Mouse (Mus musculus) CH12.LX (cell line): Measurements from ENCODE around the gene Styx. TPM values are rescaled to one million over a fixed set of nuclear protein-coding genes. Genes with fewer than 3 reads are reported as not detected.

Source experiments
- DNase-seq: peaks from one replicate; pipeline ENCODE4 v3.0.0-alpha.2; 2013; ENCODE audit errors: extremely low read depth
- H3K27ac ChIP-seq: 2 replicates; pipeline ENCODE4 v1.5.1; 2012; ENCODE audit warnings: low read depth, mild to moderate bottlenecking, control low read depth, moderate library complexity; ENCODE audit not compliant: insufficient read depth
- H3K27me3 ChIP-seq: replicated peaks from 2 replicates; pipeline ENCODE3; 2012; ENCODE audit warnings: inconsistent platforms
- H3K36me3 ChIP-seq, 2 experiments: replicated peaks in 1 of 2; 2 replicates each; pipeline versions ENCODE3 to v1.6.1; 2012; ENCODE audit warnings: inconsistent platforms in 1 of 2, low read length in 1 of 2, mild to moderate bottlenecking in 1 of 2, mixed read lengths in 1 of 2, moderate library complexity in 1 of 2; ENCODE audit not compliant: control insufficient read depth in 1 of 2, insufficient read depth in 1 of 2
- H3K4me1 ChIP-seq, 2 experiments: 2 replicates each; pipeline ENCODE4 v1.6.1; 2012; ENCODE audit warnings: inconsistent platforms in 1 of 2, moderate library complexity in 1 of 2; ENCODE audit not compliant: insufficient read depth in 2 of 2, control insufficient read depth in 1 of 2
- H3K4me2 ChIP-seq: 2 replicates; pipeline ENCODE4 v1.6.1; 2012; ENCODE audit warnings: low read depth, mild to moderate bottlenecking, control low read depth; ENCODE audit not compliant: poor library complexity, insufficient read depth, severe bottlenecking
- H3K4me3 ChIP-seq, 3 experiments: fragments of 150-350 bp in 1 of 3; sonication (generic) in 1 of 3; replicated peaks in 1 of 3; 2 replicates each; pipeline versions ENCODE3 to v1.5.1; 2011 to 2012; ENCODE audit warnings: low read depth in 2 of 3, low read length in 2 of 3, mild to moderate bottlenecking in 2 of 3, moderate library complexity in 2 of 3, control low read depth in 1 of 3, improper control_type of control experiment in 1 of 3, inconsistent platforms in 1 of 3, mixed read lengths in 1 of 3; ENCODE audit not compliant: poor library complexity in 1 of 3
- H3K79me2 ChIP-seq: replicated peaks from 2 replicates; pipeline ENCODE4 v1.6.1; 2012; ENCODE audit warnings: mild to moderate bottlenecking, moderate library complexity; ENCODE audit not compliant: control insufficient read depth, poor library complexity, insufficient read depth, severe bottlenecking; ENCODE audit errors: extremely low read depth
- H3K9ac ChIP-seq: 2 replicates; pipeline ENCODE4 v1.6.1; 2012; ENCODE audit warnings: low read depth, mild to moderate bottlenecking, control low read depth, moderate library complexity; ENCODE audit not compliant: insufficient read depth
- H3K9me3 ChIP-seq: replicated peaks from 2 replicates; pipeline ENCODE3; 2012; ENCODE audit warnings: low read length, inconsistent platforms, mixed read lengths
- CHD2 ChIP-seq: IDR thresholded peaks from 2 replicates; pipeline ENCODE4 v1.6.1; 2011; ENCODE audit warnings: low read length, improper control_type of control experiment
- EP300 ChIP-seq: IDR thresholded peaks from 2 replicates; pipeline ENCODE4 v1.6.1; 2011; ENCODE audit warnings: low read length, improper control_type of control experiment
- GABPA ChIP-seq: IDR thresholded peaks from 2 replicates; pipeline ENCODE4 v1.6.1; 2012; ENCODE audit warnings: low read depth, low read length, improper control_type of control experiment, inconsistent platforms; ENCODE audit not compliant: insufficient replicate concordance
- HCFC1 ChIP-seq: IDR thresholded peaks from 2 replicates; pipeline ENCODE4 v1.6.1; 2012; ENCODE audit warnings: low read depth, mild to moderate bottlenecking, inconsistent platforms, low read length, improper control_type of control experiment
- IRF4 ChIP-seq: IDR thresholded peaks from 2 replicates; pipeline ENCODE4 v1.6.1; 2014; ENCODE audit warnings: low read depth, mild to moderate bottlenecking, inconsistent platforms, low read length, improper control_type of control experiment
- JUND ChIP-seq: conservative IDR thresholded peaks from 2 replicates; pipeline ENCODE4 v1.6.1; 2011; ENCODE audit warnings: low read depth, low read length, improper control_type of control experiment
- KAT2A ChIP-seq: IDR thresholded peaks from 2 replicates; pipeline ENCODE4 v1.6.1; 2012; ENCODE audit warnings: low read length, improper control_type of control experiment, inconsistent platforms; ENCODE audit not compliant: insufficient replicate concordance
- MAFK ChIP-seq: IDR thresholded peaks from 2 replicates; pipeline ENCODE4 v1.6.1; 2011; ENCODE audit warnings: low read length, improper control_type of control experiment; ENCODE audit not compliant: insufficient replicate concordance
- MAZ ChIP-seq: IDR thresholded peaks from 2 replicates; pipeline ENCODE4 v1.6.1; 2012; ENCODE audit warnings: low read depth, mild to moderate bottlenecking, inconsistent platforms, low read length, improper control_type of control experiment, moderate library complexity
- MEF2A ChIP-seq: IDR thresholded peaks from 2 replicates; pipeline ENCODE4 v1.6.1; 2014; ENCODE audit warnings: low read depth, mild to moderate bottlenecking, inconsistent platforms, low read length, improper control_type of control experiment, borderline replicate concordance
- MYC ChIP-seq: IDR thresholded peaks from 2 replicates; pipeline ENCODE4 v1.6.1; 2011; ENCODE audit warnings: low read depth, mild to moderate bottlenecking, improper control_type of control experiment, low read length
- NELFE ChIP-seq: IDR thresholded peaks from 2 replicates; pipeline ENCODE4 v1.6.1; 2011; ENCODE audit warnings: low read depth, low read length, improper control_type of control experiment
- NRF1 ChIP-seq: IDR thresholded peaks from 2 replicates; pipeline ENCODE4 v1.6.1; 2014; ENCODE audit warnings: low read depth, mild to moderate bottlenecking, inconsistent platforms, low read length, improper control_type of control experiment, moderate library complexity
- SMC3 ChIP-seq: IDR thresholded peaks from 2 replicates; pipeline ENCODE4 v1.6.1; 2011; ENCODE audit warnings: low read depth, low read length, improper control_type of control experiment
- TBP ChIP-seq: conservative IDR thresholded peaks from 2 replicates; pipeline ENCODE4 v1.6.1; 2011; ENCODE audit warnings: low read depth, low read length, improper control_type of control experiment
- UBTF ChIP-seq: IDR thresholded peaks from 2 replicates; pipeline ENCODE4 v1.6.1; 2012; ENCODE audit warnings: low read depth, mild to moderate bottlenecking, inconsistent platforms, low read length, improper control_type of control experiment, moderate library complexity
- USF1 ChIP-seq: IDR thresholded peaks from 2 replicates; pipeline ENCODE4 v1.6.1; 2014; ENCODE audit warnings: low read depth, mild to moderate bottlenecking, inconsistent platforms, low read length, improper control_type of control experiment
- ZC3H11A ChIP-seq: IDR thresholded peaks from 2 replicates; pipeline ENCODE4 v1.6.1; 2012; ENCODE audit warnings: low read depth, mild to moderate bottlenecking, inconsistent platforms, low read length, improper control_type of control experiment
- ZKSCAN1 ChIP-seq: IDR thresholded peaks from 2 replicates; pipeline ENCODE4 v1.6.1; 2012; ENCODE audit warnings: low read depth, inconsistent platforms, low read length, improper control_type of control experiment, borderline replicate concordance
- dilution Hi-C: fragments of 300-500 bp; cut with MboI; formaldehyde crosslinking; loops from 2 replicates; pipeline ENCODE4 v1.14.3; 2020; ENCODE audit warnings: low sequenced_read_pairs; ENCODE audit not compliant: extremely low pct_unique_long_range_greater_than_20kb, extremely low pct_ligation_motif_present
- in situ Hi-C: fragments of 300-500 bp; cut with MboI; formaldehyde crosslinking; loops from 3 replicates; pipeline ENCODE4 v1.14.3; 2019; ENCODE audit warnings: low sequenced_read_pairs, low pct_ligation_motif_present, low pct_unique_long_range_greater_than_20kb, mixed read lengths
- polyA plus RNA-seq: library from polyadenylated mRNA; unstranded; fragments of >175 nt; gene quantifications from 2 replicates; pipeline ENCODE4 v1.2.1, GENCODE M21; 2012; ENCODE audit warnings: low read depth; ENCODE audit not compliant: insufficient read length
- total RNA-seq, 2 experiments: library from RNA; depleted of rRNA; stranded (reverse); fragments of 300-350 nt in 1 of 2; fragments of >200 nt in 1 of 2; gene quantifications; 2 replicates each; pipeline ENCODE4 v1.2.3; 2012 to 2014

The Styx gene
- total and polyA plus RNA-seq, 3 experiments, result 15.7 to 41.2 (median 21.8) TPM

DNA sequence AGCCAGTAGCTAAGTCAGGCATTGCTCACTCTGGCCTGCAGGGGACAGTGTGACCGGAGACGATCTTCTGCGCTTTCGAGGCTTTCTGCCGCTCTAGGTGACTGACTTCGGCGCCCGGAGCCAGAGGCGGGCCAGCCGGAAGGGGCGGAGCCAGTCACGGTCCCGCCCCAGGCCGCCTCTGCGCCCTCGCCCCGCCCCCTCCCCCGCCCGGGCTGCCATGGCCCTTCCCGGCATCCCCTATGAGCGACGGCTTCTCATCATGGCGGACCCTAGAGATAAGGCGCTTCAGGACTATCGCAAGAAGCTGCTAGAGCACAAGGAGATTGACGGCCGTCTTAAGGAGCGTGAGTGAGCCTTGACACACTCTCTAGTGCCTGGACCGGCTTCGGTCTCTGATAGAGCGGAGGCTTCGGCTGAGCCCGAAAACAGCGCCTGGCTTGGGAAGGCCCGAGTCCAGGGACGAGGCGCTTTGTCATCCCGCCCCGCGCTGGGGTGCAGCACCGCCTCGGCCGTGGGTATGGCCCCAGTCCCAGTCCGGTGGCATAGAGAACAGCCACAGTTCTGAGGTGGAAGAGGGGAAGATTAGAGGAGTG, 21.2 kb upstream of the Styx start, which contains the start of gene Psmc6 (continued):
- TF ChIP-seq NRF1 (peak; percentile 38; the same call in 1 of the 2 replicates), KAT2A (0 out of 2 replicates have a peak, but pooled peaks have one; percentile 35), GABPA (peak; percentile 32; the same call in 1 of the 2 replicates), TBP (peak; percentile 85), USF1 (no peak), JUND (no peak), UBTF (peak; percentile 65; the same call in 1 of the 2 replicates), HCFC1 (peak; percentile 76), CHD2 (no peak), IRF4 (peak; percentile 35; the same call in 1 of the 2 replicates), MAFK (no peak), NELFE (peak; percentile 87), MEF2A (peak; percentile 54; the same call in 1 of the 2 replicates), MYC (no peak)

DNA sequence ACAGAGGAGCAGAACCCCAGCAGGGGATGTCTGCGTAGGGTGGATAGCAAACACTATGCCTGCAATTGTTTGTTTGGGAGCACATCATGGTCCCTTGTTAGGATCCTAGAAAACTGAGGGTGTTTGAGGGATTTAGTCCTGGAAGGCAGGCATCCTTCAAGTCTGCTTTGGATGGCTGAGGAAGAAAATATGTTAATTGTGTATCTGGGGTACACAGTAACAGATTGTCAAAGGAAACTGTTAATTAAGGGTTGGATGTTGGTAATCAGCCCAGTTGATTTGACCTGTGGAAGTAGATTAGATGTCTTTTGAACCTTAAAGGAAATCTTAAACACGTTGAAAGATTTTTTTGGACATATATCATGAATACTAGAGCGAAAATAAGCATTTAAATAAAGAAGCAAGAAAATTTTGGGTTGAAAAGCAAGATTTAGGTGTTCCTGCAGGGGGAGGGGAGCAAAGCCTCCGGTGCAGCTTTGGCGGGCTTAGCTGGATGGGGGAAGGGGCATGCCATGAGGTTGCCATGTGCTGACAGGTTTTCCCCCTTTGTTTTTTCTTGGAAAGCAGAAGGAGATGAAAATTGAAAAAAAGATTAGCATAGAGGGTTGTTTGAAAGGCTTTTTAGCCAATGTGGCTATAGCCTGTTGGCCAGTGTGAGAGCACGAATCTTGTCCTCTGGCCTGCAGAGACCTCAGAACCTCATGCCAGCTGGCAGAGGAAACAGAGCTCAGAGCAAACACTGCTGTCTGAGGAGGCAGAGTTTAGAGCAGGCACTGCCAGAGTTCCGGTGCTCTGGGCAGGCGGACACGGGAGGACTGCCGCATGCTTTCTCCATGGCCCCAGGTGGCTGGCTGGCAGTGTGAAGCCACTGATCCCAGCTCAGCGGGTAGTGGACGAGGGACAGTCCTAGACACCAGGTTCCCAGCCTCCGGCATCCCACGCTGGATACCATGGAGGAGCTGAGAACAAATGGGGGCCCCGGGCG, 13.6 kb downstream of the Styx start:
- Histone ChIP-seq H3K27me3 (no peaks in the 10 kb centered on the region), H3K4me3 (no peak overlapping the region), H3K4me1 (no peaks in the 10 kb centered on the region), H3K4me2 (no peak overlapping the region), H3K79me2 (no peaks in the 10 kb centered on the region), H3K9me3 (peaks cover 1% of the 10 kb centered on the region), H3K9ac (no peak overlapping the region), H3K27ac (no peak overlapping the region), H3K36me3 (peaks cover 11 to 44% of the 10 kb centered on the region in 2 experiments)
- DNase-seq, result no peak
- dilution Hi-C loops (no loop called here), in situ Hi-C loops (no loop called here)
- TF ChIP-seq HCFC1, result no peak

DNA sequence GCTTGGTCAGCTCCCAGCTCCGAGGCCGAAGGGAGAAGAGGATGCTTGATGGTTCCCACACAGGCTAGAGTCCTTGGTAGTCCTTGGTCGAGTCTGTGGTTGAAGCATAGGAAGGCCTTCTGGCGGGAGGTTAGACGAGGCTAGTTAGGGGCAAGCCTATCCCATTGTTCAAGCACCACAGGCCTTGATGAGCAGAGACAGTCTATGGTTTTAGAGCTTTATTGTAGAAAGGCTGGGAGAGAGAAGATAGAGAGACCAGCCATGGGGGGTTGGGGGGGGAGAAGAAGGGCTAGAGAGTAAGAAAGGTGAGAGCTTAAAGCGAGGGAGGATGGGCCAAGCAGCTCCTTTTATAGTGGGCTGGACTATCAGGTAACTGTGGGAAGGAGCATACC, 14.3 kb downstream of the Styx start:
- in situ Hi-C loops, result no loop called here
- Histone ChIP-seq H3K79me2 (no peaks in the 10 kb centered on the region), H3K27me3 (no peaks in the 10 kb centered on the region), H3K4me2 (no peak overlapping the region), H3K4me3 (no peak overlapping the region), H3K9ac (no peak overlapping the region), H3K4me1 (no peaks in the 10 kb centered on the region), H3K9me3 (peaks cover 5% of the 10 kb centered on the region), H3K36me3 (peaks cover 16 to 50% of the 10 kb centered on the region in 2 experiments), H3K27ac (no peak overlapping the region)
- DNase-seq, result no peak
- dilution Hi-C loops, result no loop called here
- TF ChIP-seq EP300 (no peak), ZC3H11A (no peak), MAZ (no peak), SMC3 (no peak), UBTF (no peak), TBP (no peak), ZKSCAN1 (no peak)
